Mouse (Mus musculus) adrenal gland, adult 2 months (tissue): ENCODE results near the gene Fbln1. TPM values are rescaled to one million over a fixed set of nuclear protein-coding genes. Genes with fewer than 3 reads are reported as not detected.

Source experiments
- DNase-seq: peaks from one replicate; pipeline ENCODE4 v3.0.0; 2021
- polyA plus RNA-seq: library from polyadenylated mRNA; depleted of rRNA; stranded (reverse); fragments of >200 nt; gene quantifications from 2 replicates; pipeline ENCODE4 v1.2.3, GENCODE M21; 2012
- total RNA-seq, 2 experiments: library from RNA; stranded (reverse); gene quantifications; 2 replicates each; pipeline ENCODE4 v1.2.3; 2021

Gene Fbln1
- total and polyA plus RNA-seq, 3 experiments: 34.0 to 42.1 (median 38.5) TPM

DNA sequence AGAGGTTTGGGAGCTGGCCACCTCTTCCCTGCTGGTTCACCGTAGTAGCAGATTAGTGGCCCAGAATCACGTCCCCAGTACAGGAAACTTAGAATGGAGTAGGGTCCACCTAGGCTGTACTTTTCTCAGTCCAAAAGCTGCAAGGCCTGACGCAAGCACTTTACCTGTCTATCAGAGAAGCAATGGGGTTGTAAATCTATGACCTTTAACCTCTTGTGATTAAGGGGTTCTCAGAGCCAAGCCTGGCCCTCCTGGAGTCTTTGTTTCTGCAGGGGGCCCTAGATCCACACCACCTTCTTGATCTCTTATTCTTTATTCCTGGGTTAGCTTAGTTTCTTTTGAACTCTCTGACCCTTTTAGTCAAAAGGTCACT lies 940 bp downstream of the Fbln1 start:
- DNase-seq: no peak

DNA sequence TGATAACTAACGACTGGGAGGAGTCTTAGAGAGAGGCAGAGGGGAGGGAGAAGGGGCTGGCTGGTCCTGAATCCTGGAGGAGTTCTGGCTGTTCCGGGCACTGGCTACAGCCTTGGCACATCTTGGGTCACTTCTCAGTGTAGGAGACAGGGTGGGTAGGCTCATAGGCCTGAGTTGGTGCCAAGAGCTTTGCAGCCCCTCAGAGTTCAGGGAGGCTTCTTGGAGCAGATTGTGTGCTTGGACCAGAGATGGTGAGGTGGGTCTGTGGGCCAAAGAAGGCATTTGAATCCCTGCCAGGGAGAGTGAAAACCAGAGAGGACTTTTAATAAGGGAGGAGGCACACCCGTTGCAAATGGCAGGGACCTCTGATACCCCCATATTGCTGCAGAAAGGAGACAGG lies 1.3 kb downstream of the Fbln1 start:
- DNase-seq: peak; percentile 15

DNA sequence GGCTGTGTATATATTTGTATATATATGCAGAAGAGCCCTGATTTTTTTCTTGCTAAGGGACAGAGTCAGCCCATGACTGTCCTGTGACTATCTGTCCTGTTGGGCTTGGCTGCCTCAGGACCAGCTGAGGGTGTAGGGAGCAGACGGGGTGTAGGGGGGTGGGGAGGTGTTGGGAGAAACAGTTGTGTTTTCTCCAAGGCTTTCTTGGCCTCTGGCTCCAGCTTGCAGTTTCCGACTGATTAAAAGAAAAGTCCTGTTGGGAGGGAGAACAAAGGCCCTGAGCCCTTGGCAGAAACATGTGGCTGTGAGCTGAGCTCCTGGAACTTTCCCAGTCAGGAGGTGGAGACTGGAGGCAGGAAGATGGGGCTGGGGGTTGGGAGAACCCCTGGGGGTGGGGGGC lies 2.0 kb downstream of the Fbln1 start:
- peak; percentile 57 for DNase-seq

DNA sequence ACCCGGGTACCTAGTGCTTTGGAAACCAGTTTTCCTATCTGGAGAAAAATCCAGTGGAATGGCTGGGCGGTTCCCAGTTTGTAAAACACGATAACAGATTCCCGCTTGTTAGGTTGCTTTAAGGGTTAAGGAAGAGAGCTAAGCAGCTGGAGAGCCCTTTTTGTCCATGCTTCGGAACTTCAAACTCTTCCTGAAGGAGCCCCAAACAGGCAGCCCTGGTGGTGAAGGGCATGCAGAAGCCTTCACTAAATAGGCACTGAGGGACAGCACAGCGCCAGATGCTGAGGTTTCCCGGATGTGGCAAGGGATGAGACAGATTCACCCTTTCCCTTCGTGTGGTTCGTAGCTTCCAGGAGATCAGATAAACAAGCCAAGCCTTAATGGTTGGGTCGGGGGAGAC lies 2.6 kb downstream of the Fbln1 start:
- peak; percentile 26 for DNase-seq

DNA sequence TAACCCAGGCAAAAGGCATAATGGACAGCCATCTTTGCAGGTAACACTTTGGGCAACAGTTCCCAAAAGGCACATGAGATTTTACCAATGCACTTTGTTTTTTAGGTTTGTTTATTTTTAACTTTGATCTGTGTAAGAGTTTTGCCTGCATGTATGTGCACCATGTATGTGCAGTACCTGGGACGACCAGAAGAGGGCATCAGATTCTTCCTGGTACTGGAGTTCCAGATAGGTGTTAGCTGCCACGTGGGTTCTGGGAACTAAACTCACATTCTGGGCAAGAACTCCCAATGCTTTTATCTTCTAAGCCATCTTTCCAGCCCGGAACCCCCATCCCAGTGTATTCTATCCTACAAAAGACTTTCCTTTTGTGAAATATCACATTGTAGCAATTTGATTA lies 3.6 kb downstream of the Fbln1 start:
- DNase-seq: no peak

DNA sequence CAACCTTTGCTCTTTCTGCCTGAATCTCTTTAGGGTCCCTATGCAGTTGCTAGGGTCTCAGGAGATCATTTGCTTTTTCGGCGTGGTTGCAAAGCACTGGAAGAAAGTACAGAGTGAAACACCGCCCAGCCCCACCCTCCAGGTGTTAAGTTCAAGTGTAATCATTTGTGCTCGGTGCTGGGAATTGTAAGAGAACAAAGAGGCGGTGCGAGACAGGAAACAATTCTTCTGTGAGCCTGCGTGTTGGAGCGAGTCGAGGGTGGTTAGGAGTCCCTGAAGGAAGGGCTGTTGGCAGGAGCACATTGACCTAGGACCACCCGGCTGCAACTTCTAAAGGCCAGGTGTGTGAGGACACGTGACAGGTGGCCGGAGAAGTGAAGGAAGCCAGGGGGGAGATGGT lies 4.9 kb downstream of the Fbln1 start:
- DNase-seq: no peak

DNA sequence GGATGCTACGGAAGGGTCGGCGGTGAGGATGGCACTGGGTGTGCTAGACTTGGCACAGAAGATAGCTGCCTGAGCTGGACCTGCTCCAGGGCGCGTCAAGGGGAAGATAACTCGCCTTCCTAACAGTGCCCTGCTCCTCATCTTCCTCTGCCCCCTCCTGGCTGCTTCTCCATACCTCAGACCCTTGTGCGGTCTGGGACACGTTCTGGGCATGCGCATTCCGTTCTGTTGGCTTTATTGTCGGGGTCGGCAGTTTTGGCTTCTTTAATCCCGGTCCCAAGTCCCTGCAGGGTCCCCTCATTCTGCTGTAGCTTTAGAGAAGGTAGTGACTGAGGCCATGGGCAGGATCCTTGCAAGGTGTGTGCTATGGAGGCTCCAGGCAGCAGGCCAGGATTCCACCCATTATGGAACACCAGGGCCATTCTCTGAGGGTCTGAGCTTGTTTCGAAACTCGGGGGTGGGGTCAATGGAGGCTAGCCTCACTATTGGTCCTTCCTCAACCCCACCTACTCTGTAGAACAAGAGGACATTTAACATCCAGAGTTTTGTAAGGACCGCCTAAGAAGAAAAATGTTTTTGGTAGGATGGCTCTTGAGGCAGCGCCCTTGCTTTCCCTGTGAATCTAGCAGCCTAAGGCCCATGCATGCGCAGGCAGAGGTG lies 5.5 kb downstream of the Fbln1 start:
- no peak for DNase-seq

DNA sequence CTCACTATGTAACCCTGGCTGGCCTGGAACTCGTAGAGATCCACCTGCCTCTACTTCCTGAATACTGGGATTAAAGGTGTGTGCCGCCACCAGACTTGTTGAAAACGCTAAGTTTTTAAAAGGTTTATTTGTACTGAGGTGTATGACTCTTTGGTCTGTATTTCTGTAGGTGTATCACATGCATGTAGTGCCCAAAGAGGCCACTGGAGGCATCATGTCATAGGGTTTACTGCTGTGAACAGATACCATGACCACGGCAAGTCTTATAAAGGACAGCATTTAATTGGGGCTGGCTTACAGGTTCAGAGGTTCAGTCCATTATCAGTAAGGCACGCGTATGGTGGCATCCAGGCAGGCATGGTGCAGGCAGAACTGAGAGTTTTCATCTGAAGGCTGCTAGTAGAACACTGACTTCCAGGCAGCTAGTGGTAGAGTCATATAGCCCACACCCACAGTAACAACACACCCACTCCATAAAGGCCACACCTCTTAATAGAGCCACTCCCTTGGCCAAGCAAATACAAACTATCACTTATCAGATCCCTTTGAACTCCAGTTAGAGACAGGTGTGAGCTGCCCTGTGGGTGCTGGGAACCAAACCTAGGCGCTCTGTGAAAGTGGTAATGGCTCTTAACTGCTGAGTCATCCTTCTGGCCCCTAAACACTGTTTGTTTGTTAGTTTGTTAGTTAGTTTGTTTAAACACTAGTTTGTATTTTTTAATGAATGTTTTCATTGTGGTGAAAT lies 10.5 kb downstream of the Fbln1 start:
- no peak for DNase-seq

DNA sequence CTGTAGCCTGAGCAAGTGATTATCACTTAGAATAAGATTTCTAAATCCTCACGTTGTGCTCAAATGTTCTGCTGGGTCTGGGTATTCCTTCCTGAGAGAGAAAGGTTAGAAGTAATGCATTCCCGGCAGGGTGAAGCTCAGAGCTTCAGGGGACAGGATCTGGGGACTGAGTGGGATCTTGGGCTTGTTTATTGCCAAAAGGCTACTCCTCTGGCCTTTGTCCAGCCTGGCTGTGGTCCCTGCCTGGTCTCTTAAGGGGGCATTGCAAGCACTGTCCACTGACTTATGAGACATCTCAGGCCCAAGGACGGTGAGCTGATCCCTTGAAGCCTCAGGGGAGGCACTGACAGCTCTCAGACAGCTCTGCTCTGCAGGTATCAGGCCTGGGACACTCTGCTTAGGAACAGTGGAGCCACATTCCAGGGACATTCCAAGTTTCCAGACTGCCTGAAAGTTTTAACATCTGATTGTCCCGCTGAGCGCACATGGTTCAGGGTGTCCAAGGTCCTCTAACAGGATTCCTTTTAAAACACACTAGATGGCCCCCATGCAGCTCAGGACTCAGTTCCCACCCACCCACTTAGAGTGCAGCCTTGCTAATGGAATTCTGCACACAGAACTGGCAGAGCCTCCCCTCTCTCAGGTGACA lies 13.0 kb downstream of the Fbln1 start:
- DNase-seq: no peak

DNA sequence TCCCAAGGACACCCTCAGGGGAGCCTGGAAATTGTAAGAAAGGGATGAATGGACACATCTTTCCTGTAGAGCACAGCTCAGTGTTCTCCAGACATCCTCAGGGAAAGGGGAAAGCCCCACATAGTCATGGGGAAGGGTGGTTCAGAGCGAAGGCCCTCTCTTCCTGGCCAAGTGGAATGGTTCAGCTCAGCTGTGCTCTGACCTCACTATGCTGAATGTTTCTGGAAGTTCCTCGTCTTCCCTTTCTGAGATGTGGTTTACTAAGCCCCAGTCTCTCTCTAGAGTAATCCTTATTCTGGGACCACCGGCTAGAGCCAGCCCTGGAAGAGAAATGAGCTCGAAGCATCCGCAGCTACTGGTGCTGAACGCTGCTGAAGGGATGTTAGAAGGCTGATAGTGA lies 14.6 kb downstream of the Fbln1 start:
- DNase-seq: no peak

DNA sequence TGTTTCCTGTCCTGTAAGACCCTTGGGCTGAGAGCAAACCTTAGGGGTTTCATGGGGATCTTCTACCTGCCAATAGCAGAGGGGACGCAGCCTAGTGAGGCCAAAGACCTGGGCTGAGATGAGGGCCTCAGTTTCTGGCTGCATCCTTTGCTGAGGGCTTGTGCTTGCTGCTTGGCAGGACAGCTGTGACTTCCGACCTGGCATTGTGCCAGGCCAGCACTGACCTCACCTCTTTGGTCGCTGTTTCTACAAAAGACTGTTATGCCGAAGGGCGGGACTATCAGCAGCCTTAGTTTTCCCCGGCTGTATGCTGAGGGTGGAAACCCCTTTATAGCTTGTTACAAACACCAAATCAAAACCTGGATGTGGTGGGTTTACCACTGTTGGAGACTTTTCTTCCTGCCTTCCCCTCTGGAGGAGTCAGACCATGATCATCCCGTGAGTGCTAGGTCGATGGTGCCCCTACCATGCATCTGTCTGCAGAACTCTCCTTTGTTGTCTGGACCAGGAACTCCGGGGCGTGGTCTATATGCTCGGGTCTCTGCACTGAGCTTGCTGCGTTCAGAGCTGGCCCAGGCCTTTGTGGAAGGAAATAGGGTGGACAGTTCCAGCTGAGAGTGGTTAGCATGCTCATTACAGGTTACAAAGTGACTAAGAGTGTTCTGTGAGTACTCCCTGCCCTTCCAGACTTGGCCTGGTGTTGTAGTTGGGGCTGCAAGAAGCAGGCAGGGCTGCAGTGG lies 15.5 kb downstream of the Fbln1 start:
- no peak for DNase-seq

DNA sequence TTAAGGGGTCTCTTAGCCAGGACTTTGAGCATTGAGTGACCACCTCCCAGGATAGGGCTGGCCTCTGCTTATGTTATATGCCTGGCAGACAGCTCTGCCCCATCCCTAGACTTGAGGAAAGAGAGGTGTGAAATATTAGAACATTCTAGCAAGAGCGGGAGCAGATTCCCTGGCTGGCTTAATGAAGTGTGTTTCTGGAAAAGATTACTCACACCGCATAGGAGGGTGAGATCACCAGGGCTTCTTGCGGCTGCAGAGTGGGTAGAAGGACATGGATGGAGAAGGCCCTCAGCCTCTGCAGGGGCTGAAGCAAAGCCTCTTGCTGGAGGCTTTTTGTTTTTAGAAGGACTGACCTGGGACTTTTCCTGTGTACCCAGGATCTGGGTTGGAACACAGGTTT lies 19.9 kb downstream of the Fbln1 start:
- no peak for DNase-seq

DNA sequence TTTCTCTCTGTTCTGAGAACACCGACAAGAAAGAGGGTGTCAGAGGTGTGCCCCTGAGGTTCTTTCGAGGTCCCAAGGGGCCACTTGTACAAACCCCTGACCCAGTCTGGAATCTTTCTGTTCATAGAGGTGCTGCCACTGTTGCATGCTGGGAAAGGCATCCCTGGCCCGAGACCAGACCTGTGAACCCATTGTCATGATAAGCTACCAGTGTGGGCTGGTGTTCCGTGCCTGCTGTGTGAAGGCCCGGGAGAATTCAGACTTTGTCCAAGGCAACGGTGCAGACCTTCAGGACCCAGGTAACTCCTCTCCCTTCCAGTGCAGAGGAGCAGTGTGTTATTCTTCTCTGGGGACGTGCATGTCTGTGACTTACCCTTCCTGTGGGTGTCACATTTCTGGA lies 21.1 kb downstream of the Fbln1 start:
- DNase-seq: no peak

DNA sequence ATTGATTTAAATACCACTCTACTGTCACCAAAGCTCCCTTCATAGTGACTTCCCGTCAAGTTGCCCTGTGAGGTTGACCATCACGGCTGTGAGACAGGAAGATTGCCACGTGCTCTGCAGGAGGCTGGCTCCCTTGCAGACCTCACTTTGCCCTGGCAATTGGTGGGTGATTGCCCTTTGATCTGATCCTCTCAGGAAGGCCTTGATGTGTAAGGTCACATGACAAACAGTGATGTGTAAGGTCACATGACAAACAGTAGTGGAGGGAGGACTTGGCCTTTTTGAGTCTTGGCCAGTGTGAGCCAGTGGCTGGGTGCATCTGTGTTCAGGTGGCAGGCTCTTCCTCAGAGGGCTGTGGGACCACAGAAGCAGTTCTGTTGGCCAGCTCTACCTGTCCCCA lies 22.8 kb downstream of the Fbln1 start:
- DNase-seq: peak; percentile 26

DNA sequence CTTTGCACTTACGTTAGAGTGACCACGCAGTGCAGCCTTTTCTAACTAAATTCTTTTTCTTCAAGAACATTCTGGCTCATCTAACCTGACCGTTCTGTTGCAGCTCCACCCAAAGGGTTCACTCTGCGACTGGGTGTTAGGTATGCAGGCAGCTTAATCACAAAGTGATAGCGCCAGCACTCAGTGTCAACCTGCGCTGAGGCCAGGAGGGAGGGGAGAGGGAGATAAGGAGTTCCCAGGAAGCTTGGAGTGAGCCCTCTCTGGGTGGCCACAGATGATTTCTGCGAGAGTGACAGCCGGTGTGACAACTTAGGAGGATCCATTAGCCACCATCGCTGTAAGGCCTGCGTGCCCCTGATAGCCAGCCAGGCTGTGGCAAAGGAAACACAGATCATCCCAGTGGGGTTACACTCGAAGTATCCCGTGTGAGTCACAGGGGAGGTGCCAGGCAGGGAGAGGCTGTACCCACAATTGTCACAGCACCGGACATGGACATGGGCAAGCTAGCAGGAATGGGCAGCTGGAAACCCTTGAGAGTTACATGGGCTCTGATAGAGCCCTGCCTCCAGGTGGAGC lies 24.3 kb downstream of the Fbln1 start:
- peak; percentile 57 for DNase-seq

DNA sequence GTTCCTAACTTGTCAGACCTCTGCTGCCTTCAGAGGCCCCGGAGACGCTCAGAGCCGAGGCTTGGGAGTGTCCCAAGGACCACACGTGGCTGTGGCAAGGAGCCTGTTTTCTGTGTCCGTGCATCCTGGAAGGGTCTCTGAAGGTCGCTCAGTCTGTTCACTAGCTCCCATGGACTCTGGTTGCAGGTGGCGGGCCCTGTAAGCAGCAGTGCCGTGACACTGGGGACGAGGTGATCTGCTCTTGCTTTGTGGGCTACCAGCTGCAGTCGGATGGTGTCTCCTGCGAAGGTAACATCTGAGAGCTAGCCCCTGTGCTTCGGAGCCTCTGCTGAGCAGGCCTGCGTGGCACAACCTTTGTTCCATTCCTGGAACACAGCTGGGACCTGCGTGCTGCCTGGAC lies 24.9 kb downstream of the Fbln1 start:
- DNase-seq: no peak

DNA sequence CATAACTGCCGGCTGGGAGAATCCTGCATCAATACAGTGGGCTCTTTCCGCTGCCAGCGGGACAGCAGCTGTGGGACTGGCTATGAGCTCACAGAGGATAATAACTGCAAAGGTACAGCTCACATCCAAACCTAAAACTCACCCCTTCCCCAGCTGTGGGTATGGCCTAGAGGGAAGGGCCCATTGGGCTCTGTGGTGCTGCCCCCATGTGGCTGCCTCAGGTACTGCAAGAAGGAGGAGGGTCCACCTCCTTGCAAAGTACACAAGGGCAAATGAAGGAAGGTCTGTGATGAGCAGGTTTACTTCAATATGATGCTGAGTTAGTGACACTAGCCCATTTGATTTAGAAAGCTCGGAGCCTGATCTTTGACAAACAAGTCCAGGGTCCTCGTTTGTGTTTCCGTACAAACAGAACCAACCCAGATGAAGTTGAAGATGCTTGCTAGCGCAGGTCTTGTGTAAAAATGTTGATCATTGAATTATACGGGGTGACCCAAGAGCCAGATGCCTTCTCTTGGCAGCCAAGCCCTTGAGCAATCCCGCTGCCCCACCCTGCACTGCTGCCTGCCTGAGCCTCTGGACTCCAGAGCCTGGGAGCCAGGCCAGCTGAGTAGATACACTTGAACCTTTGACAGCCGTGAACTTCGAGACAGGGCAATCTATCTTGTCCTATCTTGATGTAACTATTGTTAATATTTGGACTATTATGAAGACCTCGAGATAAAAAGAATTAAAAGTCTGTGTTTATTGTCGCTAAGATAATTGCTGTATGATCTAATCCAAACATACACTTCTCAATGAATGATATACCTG lies 25.9 kb downstream of the Fbln1 start:
- DNase-seq: peak; percentile 86

DNA sequence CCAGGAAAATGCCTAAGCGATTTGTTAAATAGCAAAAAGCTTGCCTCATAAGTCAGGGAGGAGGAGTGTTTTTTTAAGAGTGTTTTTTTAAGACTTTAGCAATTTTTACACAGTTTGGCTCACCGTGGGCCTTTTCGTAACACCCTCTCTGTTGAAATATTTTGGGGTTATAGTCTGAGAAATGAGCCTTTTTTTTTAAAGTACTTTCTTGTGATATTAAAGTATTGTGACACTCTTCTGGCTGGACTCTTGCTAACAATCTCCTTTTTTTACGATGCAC lies 26.4 kb downstream of the Fbln1 start:
- peak; percentile 49 for DNase-seq

DNA sequence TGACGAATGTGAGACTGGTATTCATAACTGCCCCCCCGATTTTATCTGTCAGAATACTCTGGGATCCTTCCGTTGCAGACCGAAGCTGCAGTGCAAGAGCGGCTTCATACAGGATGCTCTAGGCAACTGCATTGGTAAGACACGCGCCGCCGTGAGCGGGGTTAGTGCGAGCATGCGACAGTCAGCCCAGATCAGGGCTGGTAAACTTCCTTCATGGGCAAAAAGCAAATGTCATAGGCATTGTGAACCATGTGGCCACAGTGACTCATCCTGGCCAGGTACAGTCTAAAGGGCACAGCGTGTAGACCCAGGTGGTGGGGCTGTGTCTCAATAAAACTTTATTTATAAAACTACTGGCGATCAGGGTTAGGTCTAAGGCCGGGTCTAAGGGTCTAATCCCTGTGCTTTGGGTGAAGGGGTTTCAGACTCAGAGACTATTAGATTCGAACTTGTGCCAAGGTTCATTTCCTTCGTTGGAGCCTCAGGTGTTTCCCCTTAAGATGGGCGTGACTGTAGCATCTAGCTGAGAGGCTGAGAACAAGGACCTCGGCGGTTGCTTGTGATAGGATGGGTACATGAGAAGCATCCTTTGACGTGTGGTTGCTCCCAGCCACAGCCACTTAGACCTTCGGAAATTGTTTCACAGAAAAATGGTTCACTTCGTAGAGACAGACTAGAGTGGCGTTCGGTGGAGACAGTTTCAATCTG lies 26.9 kb downstream of the Fbln1 start:
- no peak for DNase-seq

DNA sequence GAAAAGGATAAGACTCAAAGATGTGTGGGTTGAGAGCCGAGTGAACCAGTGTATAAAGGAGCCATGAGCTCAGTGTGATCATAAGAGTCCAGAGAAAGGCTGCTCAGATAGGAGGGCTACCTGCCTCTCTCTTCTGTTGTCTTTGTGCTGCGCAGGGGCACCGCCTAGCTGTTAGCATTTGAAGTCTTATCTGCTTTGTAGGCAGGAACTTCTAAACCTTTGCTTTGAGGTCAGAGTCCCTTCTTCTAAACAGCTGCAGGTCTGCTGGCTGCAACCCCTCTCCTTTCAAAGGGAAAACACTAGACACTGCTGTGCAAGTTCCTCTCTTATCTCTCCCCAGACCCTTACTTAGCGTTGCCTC lies 27.5 kb downstream of the Fbln1 start:
- no peak for DNase-seq

DNA sequence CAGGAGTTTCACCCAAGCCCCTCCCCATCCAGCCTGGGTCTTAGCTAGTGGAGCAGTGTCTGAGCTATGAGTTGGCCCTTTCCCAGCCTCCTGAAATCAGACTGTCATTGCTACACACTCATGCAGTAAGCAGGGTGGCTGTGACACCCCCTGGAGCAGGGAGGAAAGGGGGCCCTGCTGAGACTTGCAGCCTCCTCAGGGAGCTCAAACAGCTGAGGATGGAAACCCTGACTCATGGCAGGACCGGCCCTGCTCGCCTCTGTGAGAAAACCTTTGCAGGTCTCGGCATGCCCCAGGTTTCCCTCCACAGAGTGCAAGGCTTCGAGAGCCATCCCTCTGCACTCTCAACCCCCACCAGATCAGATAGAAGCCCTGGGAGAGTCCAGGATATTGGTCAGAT lies 27.9 kb downstream of the Fbln1 start:
- DNase-seq: no peak
